Mouse (Mus musculus): ENCODE measurements around the gene Mrrf. TPM values are rescaled to one million over a fixed set of nuclear protein-coding genes. Genes with fewer than 3 reads are reported as not detected.

Mrrf gene
- total RNA-seq, 1 experiment = 8.4 TPM

- DNase-seq (ENCODE audit: low read depth, low spot score) = no peak
- H3K4me3 ChIP-seq (ENCODE audit: insufficient read depth in 1 of 2, low read depth in 1 of 2, low read length in 2 of 2, poor library complexity in 1 of 2, severe bottlenecking in 1 of 2) = peak within 1 kb of the TSS; percentile 58 to 64
- H3K36me3 ChIP-seq (ENCODE audit: control insufficient read depth, insufficient read depth, low read length, poor library complexity, severe bottlenecking) = no peaks in the 10 kb centered on the region
- in situ Hi-C loops (cut with MboI; ENCODE audit: low sequenced_read_pairs in 2 of 2, unreplicated experiment in 2 of 2) = no loop called here
- H3K9me3 ChIP-seq (ENCODE audit: control insufficient read depth, insufficient read depth, low read depth, low read length) = no peaks in the 10 kb centered on the region
- H3K9ac ChIP-seq (ENCODE audit: insufficient read depth, low read depth, low read length, poor library complexity, severe bottlenecking) = peak within 1 kb of the TSS; percentile 27
- TF ChIP-seq HCFC1 (IDR thresholded peaks at IDR 0.05; ENCODE audit: borderline replicate concordance, insufficient read depth, low read length) = no peak
- TF ChIP-seq ZNF384 (IDR thresholded peaks at IDR 0.05; ENCODE audit: low read depth, low read length) = no peak
- no peak for TF ChIP-seq ZC3H11A (IDR thresholded peaks at IDR 0.05; ENCODE audit: borderline replicate concordance, low read depth, low read length)
- no peak for TF ChIP-seq MAFK (IDR thresholded peaks at IDR 0.05; ENCODE audit: insufficient read depth, low read depth, low read length)
- no peak for TF ChIP-seq CHD2 (IDR thresholded peaks at IDR 0.05; ENCODE audit: low read depth, low read length)
- H3K4me1 ChIP-seq (ENCODE audit: control insufficient read depth in 2 of 2, insufficient read depth in 2 of 2, low read length in 2 of 2, poor library complexity in 1 of 2) = 0 out of 4 replicates have a peak, but pooled peaks cover 0 to 2% of the 10 kb centered on the region in 2 experiments
- no peak within 1 kb of the TSS for H3K27ac ChIP-seq (ENCODE audit: insufficient read depth, low read depth, low read length, poor library complexity, severe bottlenecking)
Measured at GRCm38 (mm10) chr2:36230366-36230765, 94.2 kb downstream of the Mrrf start, which contains the start of gene Ptgs1. Ptgs1 (plus strand) TSS chr2:36230426.

DNA sequence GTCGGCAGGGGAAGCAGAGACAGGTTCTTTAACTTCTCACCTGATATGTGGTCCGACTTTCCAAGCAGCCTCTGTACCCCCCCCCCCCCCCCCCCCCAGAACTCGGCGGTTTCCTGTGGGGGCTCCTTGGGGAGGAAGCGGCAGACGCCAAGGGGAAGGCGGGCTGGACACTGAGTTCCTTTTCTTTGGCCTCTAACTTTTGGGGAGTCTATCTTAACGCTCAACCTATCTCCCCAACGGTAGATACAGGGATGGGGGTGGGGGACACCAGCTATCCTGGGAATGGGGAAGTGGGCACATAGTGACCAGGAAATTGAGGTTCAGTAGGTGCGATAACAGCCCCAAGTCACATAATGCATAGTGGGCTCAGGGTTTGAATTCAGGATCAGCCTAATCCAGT lies 94.8 kb downstream of the Mrrf start:
- H3K9ac ChIP-seq (ENCODE audit: insufficient read depth, low read depth, low read length, poor library complexity, severe bottlenecking) = no peak overlapping the region
- no peak overlapping the region for H3K27ac ChIP-seq (ENCODE audit: insufficient read depth, low read depth, low read length, poor library complexity, severe bottlenecking)
- no peak for DNase-seq (ENCODE audit: low read depth, low spot score)
- no peak for TF ChIP-seq CHD2 (IDR thresholded peaks at IDR 0.05; ENCODE audit: low read depth, low read length)
- TF ChIP-seq MAFK (IDR thresholded peaks at IDR 0.05; ENCODE audit: insufficient read depth, low read depth, low read length) = no peak
- TF ChIP-seq ZNF384 (IDR thresholded peaks at IDR 0.05; ENCODE audit: low read depth, low read length) = no peak
- TF ChIP-seq HCFC1 (IDR thresholded peaks at IDR 0.05; ENCODE audit: borderline replicate concordance, insufficient read depth, low read length) = no peak
- TF ChIP-seq ZC3H11A (IDR thresholded peaks at IDR 0.05; ENCODE audit: borderline replicate concordance, low read depth, low read length) = no peak
- in situ Hi-C loops (cut with MboI; ENCODE audit: low sequenced_read_pairs in 2 of 2, unreplicated experiment in 2 of 2) = no loop called here
- H3K36me3 ChIP-seq (ENCODE audit: control insufficient read depth, insufficient read depth, low read length, poor library complexity, severe bottlenecking) = no peaks in the 10 kb centered on the region
- H3K4me3 ChIP-seq (ENCODE audit: insufficient read depth in 1 of 2, low read depth in 1 of 2, low read length in 2 of 2, poor library complexity in 1 of 2, severe bottlenecking in 1 of 2) = peak overlapping the region; percentile 58 to 64; a peak in 3 of 4 replicates
- H3K9me3 ChIP-seq (ENCODE audit: control insufficient read depth, insufficient read depth, low read depth, low read length) = no peaks in the 10 kb centered on the region
- H3K4me1 ChIP-seq (ENCODE audit: control insufficient read depth in 2 of 2, insufficient read depth in 2 of 2, low read length in 2 of 2, poor library complexity in 1 of 2) = 0 out of 4 replicates have a peak, but pooled peaks cover 0 to 2% of the 10 kb centered on the region in 2 experiments

- H3K27ac ChIP-seq (ENCODE audit: insufficient read depth, low read depth, low read length, poor library complexity, severe bottlenecking) = no peak overlapping the region
Measured at GRCm38 (mm10) chr2:36234526-36235368, 98.6 kb downstream of the Mrrf start.

DNA sequence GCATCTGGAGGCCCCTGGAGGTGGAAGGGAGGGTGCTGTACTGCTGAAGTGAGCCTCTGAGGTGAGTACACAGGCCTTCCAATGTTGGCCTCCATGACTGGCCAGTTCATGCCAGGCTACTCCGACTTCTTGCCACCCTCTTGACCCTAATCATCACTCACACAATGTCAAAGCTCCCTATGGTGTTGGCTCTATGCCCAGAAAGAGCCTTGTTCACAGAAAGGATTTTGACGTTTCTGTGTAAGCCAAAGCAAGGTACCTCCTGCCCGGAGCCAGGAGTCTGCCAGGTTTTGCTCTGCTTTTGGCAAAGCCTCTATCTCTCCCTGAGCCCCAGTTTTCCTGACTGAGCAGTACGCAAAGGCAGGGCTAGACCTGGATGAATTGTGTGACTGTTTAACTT lies 99.7 kb downstream of the Mrrf start:
- no peak for TF ChIP-seq CHD2 (IDR thresholded peaks at IDR 0.05; ENCODE audit: low read depth, low read length)
- no peak for TF ChIP-seq HCFC1 (IDR thresholded peaks at IDR 0.05; ENCODE audit: borderline replicate concordance, insufficient read depth, low read length)
- TF ChIP-seq ZC3H11A (IDR thresholded peaks at IDR 0.05; ENCODE audit: borderline replicate concordance, low read depth, low read length) = no peak
- no peak for TF ChIP-seq ZNF384 (IDR thresholded peaks at IDR 0.05; ENCODE audit: low read depth, low read length)
- TF ChIP-seq MAFK (IDR thresholded peaks at IDR 0.05; ENCODE audit: insufficient read depth, low read depth, low read length) = no peak
- no peak for DNase-seq (ENCODE audit: low read depth, low spot score)
- 0 out of 4 replicates have a peak, but pooled peaks cover 0 to 2% of the 10 kb centered on the region in 2 experiments for H3K4me1 ChIP-seq (ENCODE audit: control insufficient read depth in 2 of 2, insufficient read depth in 2 of 2, low read length in 2 of 2, poor library complexity in 1 of 2)
- H3K9me3 ChIP-seq (ENCODE audit: control insufficient read depth, insufficient read depth, low read depth, low read length) = no peaks in the 10 kb centered on the region
- H3K27ac ChIP-seq (ENCODE audit: insufficient read depth, low read depth, low read length, poor library complexity, severe bottlenecking) = no peak overlapping the region
- H3K4me3 ChIP-seq (ENCODE audit: insufficient read depth in 1 of 2, low read depth in 1 of 2, low read length in 2 of 2, poor library complexity in 1 of 2, severe bottlenecking in 1 of 2) = no peak overlapping the region
- in situ Hi-C loops (cut with MboI; ENCODE audit: low sequenced_read_pairs in 2 of 2, unreplicated experiment in 2 of 2) = no loop called here
- H3K36me3 ChIP-seq (ENCODE audit: control insufficient read depth, insufficient read depth, low read length, poor library complexity, severe bottlenecking) = no peaks in the 10 kb centered on the region
- H3K9ac ChIP-seq (ENCODE audit: insufficient read depth, low read depth, low read length, poor library complexity, severe bottlenecking) = no peak overlapping the region

More at GRCm38 (mm10) chr2:36234526-36235368, 98.6 kb downstream of the Mrrf start:
- Histone ChIP-seq H3K4me1 (ENCODE audit: control insufficient read depth in 2 of 2, insufficient read depth in 2 of 2, low read length in 2 of 2, poor library complexity in 1 of 2) (0 out of 4 replicates have a peak, but pooled peaks cover 0 to 2% of the 10 kb centered on the region in 2 experiments), H3K9me3 (ENCODE audit: control insufficient read depth, insufficient read depth, low read depth, low read length) (no peaks in the 10 kb centered on the region), H3K36me3 (ENCODE audit: control insufficient read depth, insufficient read depth, low read length, poor library complexity, severe bottlenecking) (no peaks in the 10 kb centered on the region), H3K9ac (ENCODE audit: insufficient read depth, low read depth, low read length, poor library complexity, severe bottlenecking) (no peak overlapping the region), H3K4me3 (ENCODE audit: insufficient read depth in 1 of 2, low read depth in 1 of 2, low read length in 2 of 2, poor library complexity in 1 of 2, severe bottlenecking in 1 of 2) (no peak overlapping the region)
- TF ChIP-seq HCFC1 (IDR thresholded peaks at IDR 0.05; ENCODE audit: borderline replicate concordance, insufficient read depth, low read length) (no peak), ZC3H11A (IDR thresholded peaks at IDR 0.05; ENCODE audit: borderline replicate concordance, low read depth, low read length) (no peak), ZNF384 (IDR thresholded peaks at IDR 0.05; ENCODE audit: low read depth, low read length) (no peak), CHD2 (IDR thresholded peaks at IDR 0.05; ENCODE audit: low read depth, low read length) (no peak), MAFK (IDR thresholded peaks at IDR 0.05; ENCODE audit: insufficient read depth, low read depth, low read length) (no peak)
- no peak for DNase-seq (ENCODE audit: low read depth, low spot score)
- in situ Hi-C loops (cut with MboI; ENCODE audit: low sequenced_read_pairs in 2 of 2, unreplicated experiment in 2 of 2) = no loop called here
